Mouse (Mus musculus): ENCODE data around the gene Mtfp1.

- TF ChIP-seq CTCF (IDR thresholded peaks at IDR 0.05; ENCODE audit: low read depth, low read length) (no peak), GATA1 (IDR thresholded peaks at IDR 0.05; ENCODE audit: borderline replicate concordance, low read length) (no peak), TAL1 (conservative IDR thresholded peaks at IDR 0.05; ENCODE audit: low read depth, low read length) (no peak), GATA2 (IDR thresholded peaks at IDR 0.05; ENCODE audit: borderline replicate concordance, low read depth, low read length) (no peak), POLR2AphosphoS5 (IDR thresholded peaks at IDR 0.05; ENCODE audit: insufficient replicate concordance, low read depth, low read length) (no peak)
These were observed 27.0 kb upstream of the Mtfp1 start for GRCm38 (mm10) chr11:4122226-4122625.

Measured in G1E (cell line).